Mouse (Mus musculus) heart, postnatal 25 days (tissue): ENCODE data around the gene Tbx21. TPM values are rescaled to one million over a fixed set of nuclear protein-coding genes. Genes with fewer than 3 reads are reported as not detected.

ENCODE experiments used
- DNase-seq: peaks from one replicate; pipeline ENCODE4 v3.0.0; 2022; ENCODE audit warnings: low spot score
- intact Hi-C: fragments of 180-260 bp; cut with DNase I; formaldehyde crosslinking; loops from one replicate; pipeline ENCODE4 v1.15.1; 2025
- total RNA-seq, 2 experiments: library from RNA; stranded (reverse); gene quantifications; 2 replicates each; pipeline ENCODE4 v1.2.3; 2021

The Tbx21 gene
- total RNA-seq, 2 experiments from 2014 or later, result not detected

GRCm38 (mm10) chr11:97138554-97139226, 23.6 kb upstream of the Tbx21 start:
- intact Hi-C loops, result no loop called here

DNA sequence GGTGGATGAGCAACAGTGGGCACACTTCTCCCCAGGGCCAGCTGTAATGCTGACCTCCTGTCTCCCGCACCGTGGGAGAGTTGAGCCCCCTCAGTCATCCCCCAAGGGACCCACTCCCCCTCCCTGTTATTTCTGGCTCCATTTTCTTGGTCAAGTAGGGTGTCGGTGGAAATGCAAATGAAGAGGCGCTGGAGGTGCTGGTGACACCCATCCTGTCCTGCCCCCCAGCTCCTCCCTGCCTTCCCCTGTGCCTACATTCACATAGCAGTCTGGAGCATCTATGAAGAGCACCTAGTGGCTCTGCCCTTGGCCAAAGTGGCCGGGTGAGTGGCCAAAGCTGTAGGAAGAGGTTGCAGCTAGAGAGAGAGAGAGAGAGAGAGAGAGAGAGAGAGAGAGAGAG, 18.1 kb upstream of the Tbx21 start:
- intact Hi-C loops, result no loop called here
- no peak for DNase-seq

More at GRCm38 (mm10) chr11:97138554-97139226, 23.6 kb upstream of the Tbx21 start:
- no peak for DNase-seq

GRCm38 (mm10) chr11:97132185-97132584, 17.1 kb upstream of the Tbx21 start:
- intact Hi-C loops, result no loop called here

GRCm38 (mm10) chr11:97131683-97132082, 16.6 kb upstream of the Tbx21 start:
- intact Hi-C loops, result no loop called here
- DNase-seq, result no peak

More at GRCm38 (mm10) chr11:97132185-97132584, 17.1 kb upstream of the Tbx21 start:
- no peak for DNase-seq

DNA sequence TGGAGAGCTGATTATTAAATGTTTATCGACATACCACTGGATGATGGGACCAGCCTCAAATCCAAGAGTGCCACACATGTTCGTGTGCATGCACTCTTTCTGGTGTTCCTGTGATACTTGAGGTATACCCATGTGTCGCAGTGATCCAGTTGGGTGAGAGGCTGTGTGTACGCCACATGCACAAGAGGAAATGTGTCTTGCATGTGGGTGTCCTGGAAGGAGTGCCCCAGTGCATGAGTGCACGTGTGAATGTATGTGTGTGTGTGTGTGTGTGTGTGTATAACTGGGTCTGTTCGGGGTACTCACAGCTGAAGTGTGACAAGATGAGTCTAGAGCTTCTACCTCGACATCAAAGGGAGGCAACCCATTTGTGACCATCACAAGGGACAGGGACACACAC, 15.2 kb upstream of the Tbx21 start:
- intact Hi-C loops, result no loop called here
- no peak for DNase-seq

DNA sequence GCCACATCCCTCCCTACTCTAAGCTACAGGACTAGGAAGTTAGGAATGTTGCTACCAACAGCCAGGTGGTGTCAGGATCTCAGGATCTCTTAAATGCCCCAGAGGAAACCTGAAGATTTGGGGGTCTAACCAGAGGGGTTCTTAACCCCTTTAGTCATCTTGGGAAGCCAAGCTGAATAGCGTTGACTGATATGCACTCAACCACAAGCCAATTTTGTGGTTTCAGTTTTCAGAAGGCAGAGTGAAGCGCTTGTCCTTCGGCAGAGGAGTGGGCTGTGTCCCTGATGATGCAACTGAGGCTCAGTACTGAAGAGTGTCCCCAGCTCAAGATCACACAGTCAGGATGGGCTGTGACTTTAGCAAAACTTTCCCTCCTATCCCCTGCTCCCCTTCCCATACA, 13.8 kb upstream of the Tbx21 start:
- no peak for DNase-seq
- intact Hi-C loops, result no loop called here

- intact Hi-C loops, result no loop called here
These were observed 12.5 kb upstream of the Tbx21 start for GRCm38 (mm10) chr11:97127470-97128223.

DNA sequence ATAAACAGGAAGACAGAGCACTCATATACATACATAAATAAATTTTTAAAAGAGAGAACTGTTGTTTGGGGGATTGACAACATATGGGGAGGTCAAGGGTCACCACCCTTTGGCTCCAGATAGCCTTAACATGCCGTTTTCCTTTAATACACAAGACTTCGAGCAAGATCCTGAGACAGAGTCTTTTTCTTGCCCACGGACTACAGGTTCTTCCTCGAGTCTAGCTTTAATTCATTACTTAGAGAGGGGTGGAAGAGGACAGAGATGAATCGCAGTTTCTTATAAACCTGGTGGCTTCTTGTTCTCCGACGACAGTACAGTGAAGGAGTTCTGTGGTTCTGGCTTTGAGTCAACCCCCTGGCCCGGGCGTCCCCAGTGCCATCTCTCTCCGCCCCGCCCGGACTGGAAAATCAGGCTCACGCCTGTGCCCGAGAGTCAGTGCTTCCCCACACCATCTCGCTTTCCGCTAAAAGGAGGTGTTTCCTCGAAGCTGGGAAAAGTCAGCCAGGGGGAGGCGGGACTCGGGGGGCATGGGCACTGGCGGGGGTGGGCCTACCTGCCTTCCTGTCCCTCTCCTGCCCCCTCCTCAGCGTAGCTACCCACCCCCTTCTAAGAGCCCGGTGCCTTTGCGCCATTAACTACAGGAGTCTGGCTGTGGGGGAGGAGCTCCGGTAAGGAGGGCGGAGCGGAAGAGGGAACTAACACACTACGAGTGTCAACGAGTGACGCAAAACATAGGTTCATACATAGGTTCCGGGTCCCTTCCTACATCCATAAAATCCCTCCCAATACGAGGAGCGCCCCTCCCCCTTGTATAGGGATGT, 11.7 kb upstream of the Tbx21 start:
- no peak for DNase-seq
- intact Hi-C loops, result no loop called here

More at GRCm38 (mm10) chr11:97127470-97128223, 12.5 kb upstream of the Tbx21 start:
- DNase-seq, result no peak

DNA sequence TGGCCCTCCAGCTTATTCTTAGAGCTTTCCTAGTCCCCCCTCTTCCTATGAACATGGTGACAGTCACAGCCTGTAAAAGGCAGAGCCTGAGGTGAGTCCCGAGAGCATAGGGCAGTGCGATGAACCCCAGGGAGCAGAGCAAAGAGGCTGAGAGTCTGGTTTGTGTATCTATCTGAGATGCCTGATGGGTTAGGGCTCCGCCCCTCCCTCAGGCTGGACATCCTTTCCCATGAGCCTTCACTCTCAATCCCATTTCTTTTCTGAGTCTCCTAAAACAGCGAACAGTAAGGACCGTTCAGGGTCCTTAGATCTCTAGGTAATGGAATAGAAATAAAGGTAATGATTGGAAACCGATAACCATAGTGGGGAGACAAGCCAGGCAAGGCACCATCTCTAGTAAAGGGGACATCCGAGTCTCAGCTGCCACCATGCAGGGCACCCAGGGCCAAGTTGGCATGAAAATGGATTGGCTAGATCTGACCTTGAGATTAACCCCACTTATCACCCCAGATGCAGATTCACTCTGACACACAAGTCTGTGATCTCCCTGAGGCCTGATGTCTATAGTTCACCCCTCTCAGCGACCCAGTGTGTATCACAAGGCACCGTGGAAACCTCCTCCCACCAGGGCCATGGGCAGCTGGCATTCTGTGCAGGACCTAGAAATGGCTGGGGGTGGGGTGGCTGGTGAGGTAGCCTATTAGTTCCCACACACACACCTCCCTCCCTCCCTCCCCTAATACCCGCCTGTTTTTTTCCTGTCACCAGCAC, 9.3 kb upstream of the Tbx21 start:
- no peak for DNase-seq
- intact Hi-C loops, result no loop called here

GRCm38 (mm10) chr11:97123282-97123890, 8.3 kb upstream of the Tbx21 start:
- intact Hi-C loops, result no loop called here
- DNase-seq, result no peak

GRCm38 (mm10) chr11:97120641-97121040, 5.5 kb upstream of the Tbx21 start:
- DNase-seq, result no peak
- intact Hi-C loops, result no loop called here

DNA sequence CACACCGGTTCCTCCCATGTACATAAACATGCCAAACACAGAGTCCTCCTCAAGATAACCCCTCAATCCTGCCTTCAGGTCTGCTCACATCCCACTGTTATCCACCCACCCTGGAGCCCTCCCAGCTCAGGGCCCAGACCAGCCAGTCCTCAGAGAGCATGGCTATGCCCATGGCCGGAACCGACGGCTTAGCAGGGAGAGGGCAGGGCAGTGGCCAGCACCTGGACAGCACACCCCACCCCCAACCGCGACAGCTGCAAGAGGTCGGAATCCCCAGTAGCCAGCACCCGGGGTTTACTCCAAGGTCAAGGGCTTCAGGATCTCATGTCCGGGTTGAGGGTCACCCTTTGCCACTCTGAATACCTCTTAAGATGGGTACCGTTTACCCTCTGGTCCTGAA, 5.1 kb upstream of the Tbx21 start:
- DNase-seq, result no peak
- intact Hi-C loops, result no loop called here

DNA sequence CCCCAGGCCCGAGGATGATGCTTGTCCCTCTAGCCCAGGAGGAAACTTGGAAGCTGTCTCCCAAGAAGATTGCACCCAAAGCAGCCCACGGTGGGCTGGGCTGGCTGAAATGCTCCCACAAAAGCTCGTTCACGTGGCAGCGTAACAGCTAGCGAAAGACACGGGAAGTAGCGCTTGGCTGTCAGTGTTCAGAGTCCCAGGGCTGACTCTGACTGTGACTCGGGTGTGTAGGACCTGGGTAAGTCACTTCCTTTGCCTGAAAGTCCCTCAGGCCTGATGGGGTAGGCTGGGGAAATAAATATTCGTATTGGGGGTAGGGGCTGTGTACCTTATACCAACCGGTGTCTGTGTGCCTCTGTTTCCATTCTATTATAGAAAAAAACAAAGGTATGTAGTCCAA, 666 bp upstream of the Tbx21 start:
- intact Hi-C loops, result no loop called here
- DNase-seq, result no peak

DNA sequence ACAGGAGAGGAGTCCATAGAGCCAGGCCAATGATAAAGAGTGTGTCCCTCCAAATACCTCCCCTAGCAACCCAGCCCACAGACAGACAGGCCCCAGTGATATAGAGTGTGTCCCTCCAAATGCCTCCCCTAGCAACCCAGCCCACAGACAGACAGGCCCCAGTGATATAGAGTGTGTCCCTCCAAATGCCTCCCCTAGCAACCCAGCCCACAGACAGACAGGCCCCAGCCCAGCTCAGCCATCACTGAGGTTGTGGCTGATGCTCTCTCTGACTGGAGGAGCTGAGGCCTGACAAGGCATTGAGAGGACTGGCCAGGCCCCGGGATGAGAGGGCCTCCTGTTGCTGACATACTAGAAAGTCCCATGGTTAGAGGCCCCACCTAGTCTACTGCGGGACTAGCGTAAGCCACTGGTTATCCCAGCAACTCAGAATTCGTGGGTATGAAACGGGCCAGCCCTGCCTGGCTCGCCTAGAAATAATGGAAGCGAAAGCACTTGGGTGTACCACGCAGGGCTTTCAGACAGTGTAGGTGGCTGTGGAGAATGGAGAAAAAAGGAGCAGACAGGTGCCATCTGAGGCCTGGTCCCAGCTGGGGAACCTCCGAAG, 2.5 kb downstream of the Tbx21 start:
- intact Hi-C loops, result no loop called here
- DNase-seq, result no peak

GRCm38 (mm10) chr11:97108976-97109375, 6.2 kb downstream of the Tbx21 start:
- DNase-seq, result no peak
- intact Hi-C loops, result no loop called here

- intact Hi-C loops, result loop anchor here (5.0 kb wide), 1 partner anchor 43 kb away; no protein-coding TSS in a partner anchor
These were observed 11.0 kb downstream of the Tbx21 start for GRCm38 (mm10) chr11:97104091-97104483.

DNA sequence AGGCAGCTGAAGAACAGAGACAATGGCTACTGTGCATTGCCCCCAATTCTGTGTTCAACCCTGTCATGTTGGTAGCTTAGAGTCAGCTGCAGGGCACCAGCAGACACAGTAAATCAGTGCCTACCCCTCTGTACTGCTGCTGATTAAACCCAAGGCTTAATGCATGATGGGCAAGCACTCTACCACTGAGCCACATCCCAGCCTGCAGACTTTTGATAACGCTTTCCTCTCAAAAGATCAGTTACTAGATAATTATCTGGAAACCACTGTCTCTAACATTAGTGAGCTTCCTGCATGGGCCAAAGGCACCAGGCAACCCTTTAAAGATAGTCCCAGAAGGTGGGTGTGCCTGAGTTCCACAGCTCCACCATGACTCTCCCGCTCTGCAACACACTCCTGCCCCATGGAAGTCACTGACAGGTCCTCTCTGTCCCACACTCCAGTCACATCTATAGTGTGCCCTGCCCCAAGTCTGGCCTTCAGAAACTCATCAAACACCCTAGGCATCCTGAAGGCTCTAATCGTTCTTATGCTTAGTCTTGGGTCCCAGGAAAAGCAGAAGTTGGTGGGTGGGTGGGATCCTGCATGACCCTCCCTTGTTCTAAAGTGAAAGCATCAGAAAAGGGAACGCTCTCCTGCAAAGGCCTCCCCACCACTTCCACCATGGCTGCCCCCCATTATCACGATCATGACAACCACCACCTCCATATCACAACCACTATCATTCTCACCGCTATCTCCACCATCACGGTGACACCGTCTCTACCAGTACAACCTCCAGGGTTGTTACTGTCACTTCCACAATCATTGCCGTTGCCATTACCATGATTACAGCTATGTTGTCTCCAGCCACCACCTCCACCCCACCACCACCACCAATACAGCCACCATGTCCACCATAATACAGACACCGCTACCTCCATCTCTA, 11.7 kb downstream of the Tbx21 start:
- DNase-seq, result no peak
- intact Hi-C loops, result loop anchor here (2.0 to 5.0 kb wide), 2 partner anchors 44 to 71 kb away; no protein-coding TSS in a partner anchor

More at GRCm38 (mm10) chr11:97104091-97104483, 11.0 kb downstream of the Tbx21 start:
- DNase-seq, result no peak

- DNase-seq, result no peak
- intact Hi-C loops, result loop anchor here (2.0 to 5.0 kb wide), 2 partner anchors 46 to 73 kb away; no protein-coding TSS in a partner anchor
These were observed 13.4 kb downstream of the Tbx21 start for GRCm38 (mm10) chr11:97101722-97102121.
